In genomic region chr14:55788256-55789050, GRCm38 (mm10) we compare ENCODE assay signal across 8 mouse cellular contexts. TPM values are rescaled to one million over a fixed set of nuclear protein-coding genes. Genes with fewer than 3 reads are reported as not detected.
DNase-seq lines count a peak whose midpoint lies in the region; ATAC-seq lines count a peak whose summit lies in the region.

Gene Ripk3, minus strand, starts transcription at chr14:55788865.

- 6% methylated on average over 40 of the region's 40 CpGs for WGBS in hindbrain, embryonic 11.5 days
- WGBS in midbrain, embryonic 14.5 days: 5% methylated on average over 40 of the region's 40 CpGs

- no peak within 1 kb of the TSS for H3K27ac ChIP-seq in hindbrain, embryonic 11.5 days (ENCODE audit: low read depth, low read length)
- no peak within 1 kb of the TSS for H3K27ac ChIP-seq in midbrain, embryonic 14.5 days (replicated peaks; ENCODE audit: low read depth, low read length)

- no peak within 1 kb of the TSS for H3K9ac ChIP-seq in hindbrain, embryonic 11.5 days (ENCODE audit: low read depth, low read length)
- no peak within 1 kb of the TSS for H3K9ac ChIP-seq in midbrain, embryonic 14.5 days (replicated peaks; ENCODE audit: low read length)

- no peak for ATAC-seq in hindbrain, embryonic 11.5 days (ENCODE audit: low FRiP score)
- no peak for ATAC-seq in midbrain, embryonic 14.5 days (ENCODE audit: low FRiP score, low TSS enrichment)

- H3K36me3 ChIP-seq in hindbrain, embryonic 11.5 days (ENCODE audit: control insufficient read depth, insufficient read depth, low read length): no peaks in the 10 kb centered on the region
- no peaks in the 10 kb centered on the region for H3K36me3 ChIP-seq in midbrain, embryonic 14.5 days (ENCODE audit: control insufficient read depth, insufficient read depth, low read length)

- H3K4me3 ChIP-seq in hindbrain, embryonic 11.5 days (ENCODE audit: low read depth, low read length): peak within 1 kb of the TSS; percentile 18
- H3K4me3 ChIP-seq in midbrain, embryonic 14.5 days (replicated peaks; ENCODE audit: low read depth, low read length): peak within 1 kb of the TSS; percentile 14

- peak; percentile 30 for DNase-seq in retina, postnatal 1 day
- no peak for DNase-seq in retina, embryonic 14.5 days (ENCODE audit: low spot score)
- peak; percentile 44 for DNase-seq in fibroblast of lung, adult 2 months (ENCODE audit: low read depth)
- DNase-seq in hindbrain, embryonic 11.5 days (ENCODE audit: low spot score): peak; percentile 35
- peak; percentile 74 for DNase-seq in liver
- no peak for DNase-seq in midbrain, embryonic 14.5 days
- DNase-seq in thymus, postnatal 10 days (ENCODE audit: low spot score in 2 of 2): peak; percentile 54 to 63
- no peak for DNase-seq in cerebellum, postnatal 25 days

- H3K27me3 ChIP-seq in hindbrain, embryonic 11.5 days (ENCODE audit: control insufficient read depth, insufficient read depth, low read length): peaks cover 45% of the 10 kb centered on the region
- H3K27me3 ChIP-seq in midbrain, embryonic 14.5 days (ENCODE audit: control insufficient read depth, insufficient read depth, low read length): peaks cover 57% of the 10 kb centered on the region

- H3K4me1 ChIP-seq in hindbrain, embryonic 11.5 days (replicated peaks; ENCODE audit: control insufficient read depth, insufficient read depth, low read length): peaks cover 2% of the 10 kb centered on the region
- H3K4me1 ChIP-seq in midbrain, embryonic 14.5 days (ENCODE audit: control insufficient read depth, insufficient read depth, low read length): peaks cover 1% of the 10 kb centered on the region; the same call in 1 of the 2 replicates

- H3K4me2 ChIP-seq in hindbrain, embryonic 11.5 days (replicated peaks; ENCODE audit: low read depth, low read length): peak within 1 kb of the TSS; percentile 40
- peak within 1 kb of the TSS; percentile 41 for H3K4me2 ChIP-seq in midbrain, embryonic 14.5 days (ENCODE audit: low read length)

- no peaks in the 10 kb centered on the region for H3K9me3 ChIP-seq in hindbrain, embryonic 11.5 days (ENCODE audit: control insufficient read depth, low read length)
- H3K9me3 ChIP-seq in midbrain, embryonic 14.5 days (ENCODE audit: control insufficient read depth, low read length): no peaks in the 10 kb centered on the region

RNA-seq across cellular contexts. Expression of gene Ripk3, which starts in this region (rescaled TPM):
- polyA plus RNA-seq in hindbrain, embryonic 11.5 days (2014; fragmentation: Nextera tagmentation; extraction: Ambion mirVana): 11.0 and 12.9 TPM in 2 replicates
- polyA plus RNA-seq in midbrain, embryonic 14.5 days (2014; fragmentation: Nextera tagmentation; extraction: Ambion mirVana): 0.77 and 1.8 TPM in 2 replicates

Comparison
In these comparisons a context has a peak if more than half of its experiments do, and no peak if none do; other contexts are left out.
1. DNase-seq: peak in retina, postnatal 1 day (single experiment), fibroblast of lung, adult 2 months (single experiment), hindbrain, embryonic 11.5 days (single experiment), liver (single experiment) and thymus, postnatal 10 days (2 of 2); none in retina, embryonic 14.5 days (single experiment), midbrain, embryonic 14.5 days (single experiment) and cerebellum, postnatal 25 days (0 of 2).